Mouse (Mus musculus): ENCODE measurements around the gene Zkscan5. TPM values are rescaled to one million over a fixed set of nuclear protein-coding genes. Genes with fewer than 3 reads are reported as not detected.

Gene Zkscan5
- polyA plus RNA-seq, 1 experiment from 2014 or later = 14.4 TPM

Other genes starting within 250 kb of the Zkscan5 start
- gene Smurf1, start 238.7 kb upstream of the Zkscan5 start, polyA plus RNA-seq (2015; fragmentation: Nextera tagmentation; extraction: Ambion mirVana) = 14.0 and 15.4 TPM in 2 replicates
- not detected in 2 replicates for gene Gm4871, start 171.8 kb upstream of the Zkscan5 start, polyA plus RNA-seq (2015; fragmentation: Nextera tagmentation; extraction: Ambion mirVana)
- gene 1700018F24Rik, start 161.6 kb upstream of the Zkscan5 start, polyA plus RNA-seq (2015; fragmentation: Nextera tagmentation; extraction: Ambion mirVana) = not detected in 2 replicates
- 138 and 140 TPM in 2 replicates for gene Arpc1a, start 120.7 kb upstream of the Zkscan5 start, polyA plus RNA-seq (2015; fragmentation: Nextera tagmentation; extraction: Ambion mirVana)
- not detected in 2 replicates for gene Kpna7, start 120.5 kb upstream of the Zkscan5 start, polyA plus RNA-seq (2015; fragmentation: Nextera tagmentation; extraction: Ambion mirVana)
- gene Arpc1b, start 90.3 kb upstream of the Zkscan5 start, polyA plus RNA-seq (2015; fragmentation: Nextera tagmentation; extraction: Ambion mirVana) = 294 and 313 TPM in 2 replicates
- 104 and 106 TPM in 2 replicates for gene Pdap1, start 64.3 kb upstream of the Zkscan5 start, polyA plus RNA-seq (2015; fragmentation: Nextera tagmentation; extraction: Ambion mirVana)
- 196 TPM in 2 replicates for gene Bud31, start 64.2 kb upstream of the Zkscan5 start, polyA plus RNA-seq (2015; fragmentation: Nextera tagmentation; extraction: Ambion mirVana)
- gene Ptcd1, start 37.5 kb upstream of the Zkscan5 start, polyA plus RNA-seq (2015; fragmentation: Nextera tagmentation; extraction: Ambion mirVana) = 16.9 and 17.4 TPM in 2 replicates
- gene Cpsf4, start 37.3 kb upstream of the Zkscan5 start, polyA plus RNA-seq (2015; fragmentation: Nextera tagmentation; extraction: Ambion mirVana) = 52.0 and 57.6 TPM in 2 replicates
- gene Atp5j2, start 12.5 kb upstream of the Zkscan5 start, polyA plus RNA-seq (2015; fragmentation: Nextera tagmentation; extraction: Ambion mirVana) = 744 and 779 TPM in 2 replicates
- 8.1 and 9.9 TPM in 2 replicates for gene Zkscan14, start 2.7 kb upstream of the Zkscan5 start, polyA plus RNA-seq (2015; fragmentation: Nextera tagmentation; extraction: Ambion mirVana)
- gene Zfp655, start 27.2 kb downstream of the Zkscan5 start, polyA plus RNA-seq (2015; fragmentation: Nextera tagmentation; extraction: Ambion mirVana) = 31.3 and 34.5 TPM in 2 replicates
- gene Zscan25, start 75.9 kb downstream of the Zkscan5 start, polyA plus RNA-seq (2015; fragmentation: Nextera tagmentation; extraction: Ambion mirVana) = 0.48 and 0.61 TPM in 2 replicates
- not detected in 2 replicates for gene Cyp3a57, start 140.7 kb downstream of the Zkscan5 start, polyA plus RNA-seq (2015; fragmentation: Nextera tagmentation; extraction: Ambion mirVana)